Mouse (Mus musculus) ES-Bruce4 (cell line): ENCODE data around the gene Snrnp35. TPM values are rescaled to one million over a fixed set of nuclear protein-coding genes. Genes with fewer than 3 reads are reported as not detected.
A peak's percentile ranks its signal among the peaks of the same experiment; 100 is the strongest.

Experiments
- H3K27ac ChIP-seq: 2 replicates; pipeline ENCODE4 v1.5.1; 2012; ENCODE audit warnings: low read length, inconsistent platforms; ENCODE audit not compliant: insufficient read depth
- H3K27me3 ChIP-seq: 2 replicates; pipeline ENCODE4 v1.6.1; 2012; ENCODE audit warnings: mild to moderate bottlenecking, low read length, inconsistent platforms; ENCODE audit not compliant: control insufficient read depth, poor library complexity, insufficient read depth, severe bottlenecking
- H3K36me3 ChIP-seq: 2 replicates; pipeline ENCODE4 v1.6.1; 2012; ENCODE audit warnings: inconsistent platforms, mild to moderate bottlenecking, low read length, moderate library complexity; ENCODE audit not compliant: control insufficient read depth, poor library complexity, insufficient read depth, severe bottlenecking
- H3K4me1 ChIP-seq: one replicate; pipeline ENCODE4 v1.8.1; 2011; ENCODE audit warnings: low read length; ENCODE audit not compliant: control insufficient read depth, insufficient read depth
- H3K4me3 ChIP-seq: 2 replicates; pipeline ENCODE4 v1.5.1; 2011; ENCODE audit warnings: low read depth, mild to moderate bottlenecking, low read length
- H3K9ac ChIP-seq: 2 replicates; pipeline ENCODE4 v1.6.1; 2012; ENCODE audit warnings: low read depth, mild to moderate bottlenecking, inconsistent platforms; ENCODE audit not compliant: poor library complexity, severe bottlenecking
- H3K9me3 ChIP-seq: replicated peaks from 2 replicates; pipeline ENCODE4 v1.6.1; 2012; ENCODE audit warnings: mild to moderate bottlenecking, low read length, inconsistent platforms; ENCODE audit not compliant: control insufficient read depth, poor library complexity, insufficient read depth, severe bottlenecking
- CTCF ChIP-seq: IDR thresholded peaks from one replicate; pipeline ENCODE4 v1.8.1; 2011; ENCODE audit warnings: low read depth, low read length
- EP300 ChIP-seq: IDR thresholded peaks from 2 replicates; pipeline ENCODE4 v1.6.1; 2011; ENCODE audit warnings: low read depth, low read length; ENCODE audit not compliant: insufficient read depth
- POLR2A ChIP-seq: IDR thresholded peaks from one replicate; pipeline ENCODE4 v1.8.1; 2011; ENCODE audit warnings: low read length; ENCODE audit not compliant: insufficient read depth
- polyA plus RNA-seq: library from polyadenylated mRNA; stranded (reverse); fragments of >200 nt; gene quantifications from 2 replicates; pipeline ENCODE4 v1.2.4, GENCODE M21; 2011; ENCODE audit warnings: low read depth; ENCODE audit not compliant: missing spikeins, insufficient read depth, insufficient read length

The Snrnp35 gene
- polyA plus RNA-seq, 1 experiment, result 27.1 TPM

- no peak overlapping the region for H3K4me3 ChIP-seq
- H3K4me1 ChIP-seq, result no peaks in the 10 kb centered on the region
- H3K27ac ChIP-seq, result no peak overlapping the region
- H3K9me3 ChIP-seq, result no peaks in the 10 kb centered on the region
- H3K9ac ChIP-seq, result no peak overlapping the region
- TF ChIP-seq CTCF (no peak), POLR2A (no peak), EP300 (no peak)
- no peaks in the 10 kb centered on the region for H3K36me3 ChIP-seq
- no peaks in the 10 kb centered on the region for H3K27me3 ChIP-seq
Measured at GRCm38 (mm10) chr5:124470591-124471171, 12.3 kb upstream of the Snrnp35 start.

DNA sequence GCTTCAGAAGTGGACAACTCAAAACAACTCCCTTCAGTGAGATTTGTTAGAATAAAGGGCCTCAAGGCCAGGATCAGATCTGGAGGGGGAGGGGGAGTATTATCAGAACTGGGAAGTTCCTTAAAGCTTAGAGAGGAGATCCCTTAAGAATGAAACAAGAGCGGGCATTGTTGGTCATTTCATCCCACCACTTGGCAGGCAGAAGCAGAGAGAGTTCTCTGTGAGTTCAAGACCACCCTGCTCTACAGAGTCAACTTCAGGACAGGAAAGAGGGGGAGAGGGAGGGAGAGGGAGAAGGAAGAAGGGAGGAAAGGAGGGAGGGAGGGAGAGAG lies 4.1 kb upstream of the Snrnp35 start:
- Histone ChIP-seq H3K9me3 (no peaks in the 10 kb centered on the region), H3K9ac (no peak overlapping the region; the same call in 1 of the 2 replicates), H3K27ac (peak overlapping the region; percentile 57), H3K4me3 (no peak overlapping the region), H3K4me1 (no peaks in the 10 kb centered on the region), H3K36me3 (no peaks in the 10 kb centered on the region), H3K27me3 (no peaks in the 10 kb centered on the region)
- TF ChIP-seq EP300, result no peak
- TF ChIP-seq POLR2A, result no peak
- TF ChIP-seq CTCF, result no peak

DNA sequence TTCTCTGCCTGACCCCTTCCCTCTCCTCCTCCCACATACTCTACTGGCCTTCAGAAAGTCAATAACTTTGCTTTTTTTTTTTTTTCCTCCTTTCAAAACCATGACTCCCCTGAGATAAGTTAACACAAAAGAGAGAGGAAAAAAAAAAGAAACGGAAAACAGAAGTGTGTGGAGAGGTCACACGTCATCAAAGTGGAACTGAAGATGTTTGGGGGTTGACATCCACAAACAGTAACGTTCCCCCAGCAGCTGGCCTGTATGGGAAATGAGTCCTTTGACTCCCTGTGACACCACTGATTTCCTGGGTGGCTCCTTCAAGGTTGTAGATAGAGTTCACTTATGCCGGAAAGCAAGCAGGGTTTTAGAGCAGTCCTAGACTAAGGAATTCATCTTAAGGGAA lies 2.8 kb upstream of the Snrnp35 start:
- TF ChIP-seq CTCF, result no peak
- no peak for TF ChIP-seq EP300
- no peak for TF ChIP-seq POLR2A
- Histone ChIP-seq H3K4me3 (no peak overlapping the region), H3K27me3 (no peaks in the 10 kb centered on the region), H3K4me1 (peaks cover 2% of the 10 kb centered on the region), H3K36me3 (no peaks in the 10 kb centered on the region), H3K9me3 (no peaks in the 10 kb centered on the region), H3K27ac (no peak overlapping the region), H3K9ac (no peak overlapping the region)

- Histone ChIP-seq H3K36me3 (no peaks in the 10 kb centered on the region), H3K27me3 (no peaks in the 10 kb centered on the region), H3K4me1 (peaks cover 2% of the 10 kb centered on the region), H3K9me3 (no peaks in the 10 kb centered on the region), H3K27ac (0 out of 2 replicates have a peak overlapping the region, but pooled peaks have one; percentile 9), H3K4me3 (no peak overlapping the region), H3K9ac (no peak overlapping the region)
- no peak for TF ChIP-seq POLR2A
- no peak for TF ChIP-seq CTCF
- TF ChIP-seq EP300, result no peak
Measured at GRCm38 (mm10) chr5:124481714-124482113, 1.2 kb upstream of the Snrnp35 start.

- H3K36me3 ChIP-seq, result no peaks in the 10 kb centered on the region
- H3K9me3 ChIP-seq, result no peaks in the 10 kb centered on the region
- peak overlapping the region; percentile 95 for H3K9ac ChIP-seq
- H3K4me1 ChIP-seq, result peaks cover 2% of the 10 kb centered on the region
- no peaks in the 10 kb centered on the region for H3K27me3 ChIP-seq
- H3K27ac ChIP-seq, result peak overlapping the region; percentile 97
- peak overlapping the region; percentile 100 for H3K4me3 ChIP-seq
- no peak for TF ChIP-seq EP300
- no peak for TF ChIP-seq POLR2A
- no peak for TF ChIP-seq CTCF
Measured at GRCm38 (mm10) chr5:124482436-124482965, 433 bp upstream of the Snrnp35 start.

GRCm38 (mm10) chr5:124483655-124484396 lies 892 bp downstream of the Snrnp35 start:
- TF ChIP-seq EP300 (no peak), CTCF (no peak), POLR2A (no peak)
- Histone ChIP-seq H3K9ac (peak overlapping the region; percentile 95), H3K4me1 (peaks cover 2% of the 10 kb centered on the region), H3K27ac (peak overlapping the region; percentile 92), H3K9me3 (no peaks in the 10 kb centered on the region), H3K4me3 (peak overlapping the region; percentile 99), H3K36me3 (no peaks in the 10 kb centered on the region), H3K27me3 (no peaks in the 10 kb centered on the region)
